Mouse (Mus musculus): ENCODE results near the gene Cib4.

Cib4 gene

DNA sequence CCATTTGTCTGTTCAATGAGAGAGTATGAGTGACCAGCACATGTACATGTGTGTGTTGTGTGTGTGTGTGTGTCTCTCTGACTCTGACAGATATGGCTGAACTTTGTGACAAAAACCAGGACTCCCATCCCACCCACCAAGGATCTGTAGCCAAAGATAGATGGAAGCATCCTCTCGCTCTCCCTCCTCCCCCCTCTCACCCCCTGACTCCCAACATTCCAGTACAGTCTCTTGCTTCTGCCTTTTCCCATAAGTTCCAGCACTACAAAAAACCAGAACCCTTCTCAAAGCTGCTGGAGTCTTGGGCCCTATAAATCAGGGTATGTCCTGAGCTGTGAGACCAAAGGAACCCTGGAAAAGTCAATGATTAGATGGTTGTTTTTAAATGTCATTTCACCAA is 22.8 kb upstream of the Cib4 start:
- DNase-seq, result no peak

DNA sequence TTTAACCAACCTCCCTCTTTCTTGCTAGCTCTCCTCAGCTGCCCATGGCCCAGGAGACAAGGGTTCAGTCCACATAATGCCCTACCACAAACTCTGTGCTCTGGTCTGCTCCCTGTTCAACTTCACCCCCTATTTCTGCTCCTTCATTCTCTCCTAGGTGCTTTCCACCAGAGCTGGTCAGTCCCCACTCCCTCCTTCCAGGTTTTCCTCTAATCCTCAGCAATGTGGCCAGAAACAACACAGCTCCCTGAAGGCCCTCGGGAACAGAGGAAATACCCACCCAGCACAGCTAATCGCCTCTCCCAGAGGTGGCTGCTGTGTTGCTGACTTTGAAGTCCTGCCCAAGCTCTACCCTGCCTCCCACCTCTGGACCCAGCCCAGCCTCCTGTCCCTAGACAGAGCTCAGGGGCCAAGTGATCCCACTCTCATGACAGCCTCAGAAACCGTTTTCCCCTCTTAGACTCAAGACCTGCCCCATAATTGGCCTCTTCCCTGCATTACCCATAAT is 14.4 kb upstream of the Cib4 start:
- DNase-seq, result no peak

DNA sequence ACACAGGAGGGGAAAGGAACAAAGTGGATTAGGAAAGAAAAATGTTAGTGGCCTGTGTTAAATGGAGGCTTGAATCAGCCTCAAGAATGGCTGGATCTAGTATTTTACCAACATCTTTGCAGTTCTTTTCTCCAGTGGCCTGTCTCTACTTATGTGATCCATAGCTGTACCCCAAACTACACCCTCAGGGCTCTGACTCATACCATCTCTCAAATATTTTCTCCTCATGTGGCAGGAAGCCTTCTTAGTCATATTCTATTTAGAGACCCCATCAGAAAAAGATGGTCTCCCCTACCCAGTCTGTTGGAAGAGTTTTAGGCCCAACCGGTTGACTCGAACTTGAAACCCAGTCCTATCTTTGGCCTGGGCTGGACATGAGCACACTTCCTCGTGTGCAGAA is 13.8 kb upstream of the Cib4 start:
- no peak for DNase-seq

DNA sequence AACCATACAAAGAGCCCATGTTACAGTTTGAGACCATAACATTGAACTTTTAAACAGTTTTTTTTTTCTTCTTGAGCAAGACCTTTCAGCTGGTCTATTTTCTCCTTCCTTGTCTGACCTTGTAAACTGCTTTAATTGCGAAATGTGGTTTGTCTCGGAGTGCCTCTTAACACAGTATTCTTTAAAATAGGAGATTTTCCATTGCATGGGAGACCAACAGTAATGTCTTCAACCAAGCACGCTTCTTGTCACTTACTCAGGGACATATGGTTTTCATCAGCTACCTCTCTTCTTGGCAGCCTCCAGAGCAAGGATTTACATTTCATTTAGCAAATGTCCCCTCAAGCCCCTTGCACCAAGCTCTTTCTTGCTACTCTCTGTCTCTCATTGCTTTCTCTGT is 10.6 kb upstream of the Cib4 start:
- no peak for DNase-seq

DNA sequence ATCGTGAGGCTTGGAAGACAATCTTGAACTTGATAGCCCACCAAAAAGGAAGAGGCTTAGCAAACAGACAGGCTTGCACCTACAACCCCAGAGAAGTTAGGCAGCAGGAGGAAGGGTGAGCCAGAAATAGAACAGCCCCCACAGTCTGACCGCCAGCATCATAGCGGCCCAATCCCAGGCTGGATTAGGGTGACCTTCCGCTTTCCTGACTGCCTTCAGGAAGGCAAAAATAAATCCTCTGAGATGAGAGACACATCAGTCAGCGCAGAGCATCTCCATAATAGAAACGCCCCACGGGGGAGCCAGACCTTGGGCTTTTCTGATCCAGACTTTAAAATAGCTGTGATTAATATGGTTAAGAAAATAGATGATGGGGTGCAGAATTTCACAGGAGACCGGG is 9.3 kb upstream of the Cib4 start:
- no peak for DNase-seq

DNA sequence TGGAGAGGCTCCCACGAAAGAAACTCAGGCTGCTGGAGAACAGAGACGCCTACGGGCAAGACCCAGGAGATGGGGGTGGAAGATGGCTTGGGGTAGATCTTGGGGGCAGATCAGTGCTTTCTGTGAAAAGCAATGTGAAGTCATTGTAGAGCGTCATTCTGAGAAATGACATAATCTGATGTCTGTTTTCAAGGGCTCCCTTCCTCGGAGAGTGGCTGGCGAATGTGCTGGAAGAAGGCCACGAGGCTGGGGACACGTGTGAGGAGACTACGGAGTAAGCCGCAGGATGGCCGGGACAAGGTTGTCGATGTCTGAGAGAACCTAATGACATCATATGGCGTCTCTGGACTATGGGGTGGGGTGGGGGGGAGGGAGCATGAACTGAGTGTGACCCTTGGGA is 8.3 kb upstream of the Cib4 start:
- no peak for DNase-seq

DNA sequence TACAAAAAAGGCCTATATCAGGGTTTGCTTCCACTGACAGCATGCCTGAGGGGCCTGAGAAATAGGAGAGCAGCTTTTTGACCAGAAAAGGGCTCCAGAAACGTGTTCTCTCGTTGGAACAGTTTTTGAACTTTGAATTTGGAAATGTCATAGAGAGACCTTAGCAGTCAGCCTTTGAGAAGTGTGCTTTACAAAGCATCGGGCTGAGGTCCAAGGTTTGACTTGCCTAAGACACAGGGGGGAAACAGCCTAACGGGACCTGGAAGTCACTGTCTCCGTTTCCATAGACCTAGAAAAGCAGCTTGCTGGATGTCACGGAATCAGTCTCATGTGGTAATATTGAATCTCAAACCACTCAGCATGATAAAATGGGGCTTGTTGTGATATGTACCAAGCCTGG is 6.4 kb upstream of the Cib4 start:
- no peak for DNase-seq

DNA sequence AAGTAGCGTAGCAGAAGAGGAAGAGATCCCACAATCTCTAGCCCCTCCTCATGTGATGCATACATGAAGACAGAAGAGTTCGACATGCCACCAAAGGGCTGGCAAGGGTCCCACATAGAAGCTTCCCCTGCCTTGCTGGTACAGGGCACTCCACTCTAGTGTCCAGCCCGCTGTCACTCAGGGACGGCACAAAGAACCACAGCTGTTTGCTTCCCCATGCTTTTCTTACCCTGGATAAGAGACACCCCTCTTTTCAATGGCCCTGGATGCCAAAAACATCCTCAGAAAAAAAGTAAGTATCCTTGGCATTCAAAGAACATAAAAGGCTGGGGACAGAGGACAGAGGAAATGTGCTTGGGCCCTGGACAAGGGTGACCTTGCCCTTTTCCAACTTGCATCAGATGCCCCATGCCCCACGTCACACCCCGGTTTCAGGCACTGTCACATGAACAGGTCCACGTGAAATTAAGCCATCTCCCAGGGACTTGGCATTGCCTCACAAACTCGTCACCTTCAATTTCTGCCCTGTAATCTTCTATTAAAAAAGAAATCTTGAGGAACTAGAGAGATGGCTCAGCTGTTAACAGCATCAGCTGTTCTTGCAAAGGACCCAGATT is 5.5 kb upstream of the Cib4 start:
- DNase-seq, result no peak

DNA sequence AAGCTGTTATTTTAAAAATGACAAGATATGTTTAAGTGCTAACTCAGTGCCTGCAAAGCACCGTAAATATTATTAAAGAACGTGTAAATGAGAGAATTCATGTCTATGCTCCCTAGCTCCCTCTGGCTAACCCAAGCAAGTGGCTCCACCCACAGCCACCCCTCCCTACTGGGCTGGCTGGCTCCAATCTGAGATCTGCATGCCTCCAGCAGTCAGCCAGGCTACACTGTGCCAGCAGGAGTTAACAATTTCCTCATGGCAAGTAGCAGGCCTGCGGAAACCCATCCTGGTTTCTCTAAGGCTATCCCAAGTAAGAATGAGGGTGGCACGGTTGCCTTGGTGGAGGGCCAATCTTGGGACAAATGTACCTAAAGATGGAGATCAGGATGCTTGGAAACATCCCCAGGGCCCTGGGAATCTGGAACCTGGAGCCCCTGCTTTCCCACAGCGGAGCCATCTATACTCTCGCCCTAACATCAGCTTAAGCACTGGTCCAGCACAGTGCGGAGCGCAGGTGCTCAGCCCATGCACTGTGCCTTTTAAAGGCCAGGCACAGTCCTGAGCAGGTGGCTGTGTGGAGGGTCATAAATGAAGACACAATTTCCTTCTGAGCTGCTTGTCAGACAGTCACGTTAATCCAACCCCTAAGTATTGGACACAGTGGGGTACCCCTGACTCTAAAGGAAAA is 4.8 kb upstream of the Cib4 start:
- peak; percentile 9 for DNase-seq

DNA sequence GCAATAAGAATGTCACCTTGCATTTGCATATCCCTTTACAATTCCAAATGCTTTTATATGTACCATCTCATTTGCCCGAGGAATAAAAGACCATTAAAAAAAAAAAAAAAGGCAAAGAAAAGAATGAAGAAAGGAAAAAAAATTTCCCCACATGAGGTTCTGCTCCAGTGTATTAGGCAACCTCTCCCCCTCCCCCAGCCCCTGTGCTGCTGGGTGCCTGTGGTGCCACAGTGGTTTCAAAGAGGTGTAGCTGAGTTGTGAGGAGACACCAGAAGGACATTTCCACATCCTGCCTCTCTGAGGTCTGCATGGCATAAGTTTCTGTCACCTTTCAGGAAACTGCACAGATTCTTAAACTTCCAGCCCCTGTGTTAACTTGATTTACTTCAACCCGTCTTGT is 3.0 kb upstream of the Cib4 start:
- DNase-seq, result no peak

DNA sequence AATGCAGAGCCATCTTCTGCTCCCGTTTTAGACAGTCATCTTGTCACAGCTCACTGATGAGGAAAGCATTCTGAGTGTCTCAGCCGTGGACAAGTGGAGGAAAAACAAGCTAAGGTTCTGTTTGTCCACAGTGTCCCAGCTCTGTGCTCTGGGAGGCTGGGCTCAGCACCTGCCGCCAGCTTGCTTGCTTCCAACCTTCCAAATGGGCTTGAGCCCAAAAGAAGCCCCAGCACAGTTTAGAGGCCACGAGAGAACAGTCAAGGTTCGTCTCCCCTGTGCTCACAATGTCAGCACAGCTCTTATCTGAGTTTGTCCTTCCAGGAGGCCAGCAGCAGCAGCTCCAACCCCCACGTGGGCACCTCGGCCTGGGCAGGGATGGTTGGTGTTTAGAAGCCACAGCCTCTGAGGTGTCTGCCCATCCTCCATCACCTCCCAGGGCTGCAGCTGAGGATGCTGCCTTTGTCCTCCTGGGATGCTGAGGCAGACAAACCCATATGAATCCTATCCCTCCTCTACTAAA is 9.5 kb downstream of the Cib4 start:
- no peak for DNase-seq

DNA sequence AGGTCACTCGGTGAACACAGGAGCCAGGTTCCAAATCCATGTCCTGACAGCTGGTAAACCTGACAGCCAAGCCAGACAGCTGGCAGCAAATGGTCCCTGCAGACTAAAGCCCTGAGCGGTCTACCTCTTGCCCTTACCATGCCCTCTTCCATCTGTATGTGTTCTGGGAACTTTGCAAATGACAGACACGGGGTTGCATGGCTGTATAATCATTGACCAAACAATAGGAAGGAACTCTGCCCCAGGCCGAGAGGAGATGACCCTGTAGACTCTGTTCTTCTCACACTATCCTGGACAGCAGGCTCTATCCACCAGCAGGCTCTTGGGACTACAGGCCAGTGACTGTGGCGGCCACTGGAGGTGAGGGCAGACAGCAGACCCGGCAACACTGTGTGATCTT is 11.0 kb downstream of the Cib4 start:
- no peak for DNase-seq

DNA sequence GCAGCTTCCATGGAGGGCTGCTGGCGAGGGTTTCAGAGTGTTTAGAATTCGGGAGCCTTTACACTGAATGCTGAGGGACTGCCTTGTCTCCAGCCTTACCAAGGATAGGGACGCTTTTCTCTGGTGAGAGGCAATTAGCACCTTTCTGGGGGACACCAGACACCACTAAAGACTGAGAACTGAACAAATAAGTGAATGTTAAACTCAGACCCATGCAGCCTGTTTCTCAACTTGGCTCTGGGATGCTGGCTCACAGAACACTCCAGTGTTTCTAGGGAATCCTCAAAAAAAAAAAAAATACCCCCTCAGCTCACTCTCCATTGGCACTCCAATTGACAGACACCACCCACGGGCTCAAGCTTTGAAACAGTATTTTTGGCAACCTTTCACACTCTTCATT is 16.7 kb downstream of the Cib4 start:
- no peak for DNase-seq

DNA sequence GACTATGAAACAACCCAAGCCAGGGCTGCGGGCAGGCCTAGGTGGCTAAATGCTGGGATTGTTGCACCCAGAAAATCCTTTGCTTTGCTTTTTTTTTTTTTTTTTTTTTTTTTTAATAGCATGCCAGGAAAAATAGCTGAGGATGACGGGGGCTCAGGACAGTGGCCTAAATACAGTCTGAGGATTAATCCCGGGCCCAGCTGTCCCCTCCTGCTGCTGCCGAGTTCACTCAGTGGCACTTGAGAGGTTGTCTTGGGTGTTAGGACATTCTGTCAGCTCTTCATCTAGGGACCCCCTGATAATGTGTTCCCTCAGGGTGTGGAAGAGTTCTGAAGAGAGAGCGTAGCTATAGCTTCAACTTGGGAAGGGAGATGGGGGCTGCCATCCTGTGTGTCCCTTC is 18.5 kb downstream of the Cib4 start:
- DNase-seq, result no peak

DNA sequence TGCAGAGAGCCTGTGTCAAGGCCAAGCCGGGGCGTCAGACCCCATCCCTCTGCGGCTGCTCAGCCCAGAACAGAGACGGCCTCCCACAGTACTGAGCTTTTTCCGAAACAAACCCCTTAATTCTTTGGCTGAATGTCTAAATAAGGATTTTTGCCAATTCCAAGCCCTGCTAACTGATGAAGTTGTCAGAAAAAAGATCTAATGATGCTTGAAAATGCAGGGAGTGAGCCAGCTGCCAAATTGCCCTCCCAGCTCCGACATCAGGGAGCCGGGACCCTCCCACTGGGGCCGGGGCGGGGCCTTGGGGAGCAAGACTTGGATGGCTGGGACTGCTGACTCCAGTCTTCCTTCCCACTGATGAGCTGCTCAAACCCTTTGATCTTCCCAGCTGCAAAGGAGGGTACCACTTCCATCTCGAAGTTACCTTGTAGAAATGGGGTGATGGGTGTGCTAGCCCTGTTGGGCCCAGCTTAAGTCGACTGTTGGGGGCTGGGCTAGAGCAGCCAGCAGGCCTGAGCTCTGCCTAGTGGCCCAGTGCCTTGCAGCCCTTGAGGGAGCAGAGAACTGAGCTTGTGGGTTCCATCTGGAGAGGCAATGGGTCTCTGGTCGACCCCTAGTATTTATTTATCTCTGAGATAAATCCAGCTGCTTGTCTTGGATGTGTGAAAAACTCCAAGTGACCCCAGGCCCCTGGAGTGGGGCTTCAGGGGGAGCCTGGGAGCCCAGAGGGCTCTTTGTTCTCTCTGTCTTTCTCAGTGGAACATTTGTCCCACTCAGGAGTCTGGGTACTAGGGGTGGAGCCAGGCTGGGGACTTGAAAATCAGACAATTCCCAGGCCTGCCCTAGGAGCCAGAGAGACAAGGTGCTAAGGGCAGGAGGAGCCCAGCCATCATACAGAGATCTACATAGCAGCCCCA is 19.5 kb downstream of the Cib4 start:
- DNase-seq, result no peak

DNA sequence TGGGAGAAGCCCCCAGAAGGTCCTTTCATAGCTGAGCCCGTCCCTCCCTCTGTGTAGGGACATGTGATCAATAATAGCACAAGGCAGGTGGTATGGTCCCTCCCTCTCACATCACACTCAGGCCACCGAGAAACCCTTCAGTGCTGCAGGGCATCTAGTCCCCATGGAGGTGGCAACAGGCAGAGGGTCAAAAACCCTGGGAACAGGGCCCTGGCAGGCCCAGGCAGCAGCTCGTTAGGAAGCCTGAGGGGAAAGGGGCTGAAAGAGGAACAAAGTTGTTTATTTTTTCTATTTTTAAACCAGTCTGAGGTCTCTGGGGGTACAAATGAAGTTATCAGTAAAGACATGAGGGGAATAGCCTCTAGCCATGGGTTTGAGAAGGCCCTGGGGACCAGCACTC is 21.4 kb downstream of the Cib4 start:
- no peak for DNase-seq

DNA sequence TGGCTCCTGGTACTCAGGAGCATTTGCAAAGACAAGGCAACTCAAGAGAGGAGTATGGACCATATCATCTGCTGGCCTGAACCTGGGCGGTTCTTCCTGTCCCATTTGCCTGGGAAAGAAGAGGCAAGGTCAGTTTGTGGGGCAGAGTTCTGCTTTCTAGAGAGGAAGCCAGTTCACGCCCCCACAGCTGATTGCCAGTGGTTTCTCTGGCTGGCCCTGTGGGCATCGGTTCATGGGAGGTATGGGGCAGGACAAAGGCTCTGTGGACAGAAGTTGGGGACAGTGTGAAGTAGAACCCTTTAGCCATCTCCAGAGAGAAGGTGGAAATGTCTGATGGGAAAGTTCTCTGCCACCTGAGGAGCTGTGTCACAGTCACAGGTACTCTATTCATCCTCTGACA is 22.5 kb downstream of the Cib4 start:
- no peak for DNase-seq

DNA sequence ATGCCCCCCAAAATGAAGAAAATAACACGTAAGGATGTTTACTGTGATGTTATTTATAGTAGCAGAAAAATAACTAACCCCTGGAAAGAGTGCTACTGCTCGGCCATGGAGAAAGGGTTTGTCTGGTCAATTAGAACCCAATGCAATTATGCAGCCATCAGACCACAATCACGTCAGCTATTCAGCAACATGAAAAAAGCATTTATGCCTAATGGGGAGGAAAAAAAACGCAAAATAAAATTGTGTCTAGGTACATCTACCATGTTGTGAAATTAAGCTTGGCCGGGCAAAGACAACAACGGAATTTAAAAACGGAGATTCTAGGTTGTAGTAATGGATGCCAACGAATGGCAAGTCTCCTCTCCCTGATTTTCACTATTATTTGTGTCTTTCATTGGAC is 23.2 kb downstream of the Cib4 start:
- no peak for DNase-seq

DNA sequence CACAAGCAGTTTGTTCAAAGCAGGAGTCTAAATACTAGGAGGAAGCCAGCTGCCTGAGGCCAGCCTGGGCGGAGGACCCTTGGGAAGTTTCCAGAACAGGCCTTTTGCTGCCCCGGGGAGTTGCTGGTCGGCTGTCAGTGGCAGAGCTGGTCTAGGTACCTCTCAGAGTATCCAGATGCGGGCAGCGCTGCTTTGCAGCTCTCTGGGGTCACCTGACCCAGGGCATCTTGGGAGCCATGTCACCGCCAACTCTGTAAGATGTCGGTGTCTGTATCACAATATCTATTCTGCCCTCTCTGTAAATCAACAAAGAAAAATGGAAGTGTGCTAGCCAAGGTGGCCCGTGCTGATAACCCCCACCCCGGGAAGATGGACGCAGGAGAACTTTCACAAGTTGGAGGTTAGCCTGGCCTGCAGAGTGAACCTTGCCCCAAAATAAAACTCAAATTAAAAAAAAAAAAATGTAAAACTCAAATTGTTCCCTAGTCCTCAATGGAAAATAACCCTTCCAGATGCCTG is 25.4 kb downstream of the Cib4 start:
- DNase-seq, result no peak

DNA sequence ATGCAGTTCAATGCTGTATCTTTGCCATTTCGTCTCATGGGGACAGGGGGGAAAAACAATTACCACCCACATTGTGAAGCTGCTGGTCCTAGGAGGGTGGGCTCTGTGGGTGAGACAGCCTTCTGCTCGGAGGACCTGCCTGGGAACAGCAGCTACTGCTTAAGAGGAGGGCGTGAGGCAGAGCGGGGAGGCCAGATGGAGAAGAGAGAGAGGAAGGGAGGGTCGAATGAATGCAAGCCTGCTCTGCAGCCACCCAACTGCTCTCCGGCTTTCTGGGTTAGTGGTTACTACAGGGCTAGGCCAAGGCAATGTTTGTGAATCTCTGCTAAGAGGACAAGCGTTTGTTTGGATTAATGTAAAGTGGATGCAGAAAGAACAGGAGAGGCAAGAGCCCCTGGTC is 26.1 kb downstream of the Cib4 start:
- DNase-seq, result no peak

DNA sequence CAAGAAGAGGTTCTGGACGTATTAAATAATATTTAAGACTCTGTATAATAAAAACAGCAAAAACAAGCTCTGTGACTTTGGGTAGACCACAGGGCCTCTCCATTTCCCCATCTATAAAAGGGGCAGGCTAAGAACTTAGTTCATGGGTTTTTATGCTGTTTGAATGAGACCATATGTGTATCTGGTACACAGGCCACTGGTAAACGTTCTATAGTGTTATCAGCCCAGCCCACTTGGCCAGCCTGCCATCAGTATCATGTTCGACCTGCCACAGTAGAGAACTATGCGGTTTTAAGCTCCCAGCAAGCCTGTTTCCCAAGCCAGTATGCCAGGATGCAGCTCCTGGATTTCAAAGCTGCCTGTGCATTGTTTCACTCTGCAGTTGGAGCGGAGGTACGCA is 27.1 kb downstream of the Cib4 start:
- DNase-seq, result no peak

DNA sequence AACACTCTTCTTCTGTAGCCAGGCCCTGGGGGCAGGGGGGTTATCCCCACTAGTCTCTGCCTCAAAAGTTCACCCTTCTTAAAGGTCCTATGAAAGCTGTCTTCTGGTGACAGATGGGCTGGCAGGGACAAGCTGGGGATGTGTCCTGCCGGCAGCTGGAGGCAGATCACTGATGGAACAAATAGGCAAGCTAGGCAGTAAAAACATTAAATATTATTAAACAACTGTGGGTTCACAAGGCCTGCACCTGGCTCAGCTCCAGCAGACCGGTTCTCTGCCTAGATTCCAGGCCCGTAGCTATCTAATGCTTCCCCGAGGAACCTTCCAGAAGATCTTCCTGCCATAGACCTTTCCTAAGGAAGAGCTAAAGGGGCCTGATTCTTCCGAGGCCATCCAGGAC is 27.5 kb downstream of the Cib4 start:
- DNase-seq, result no peak

DNA sequence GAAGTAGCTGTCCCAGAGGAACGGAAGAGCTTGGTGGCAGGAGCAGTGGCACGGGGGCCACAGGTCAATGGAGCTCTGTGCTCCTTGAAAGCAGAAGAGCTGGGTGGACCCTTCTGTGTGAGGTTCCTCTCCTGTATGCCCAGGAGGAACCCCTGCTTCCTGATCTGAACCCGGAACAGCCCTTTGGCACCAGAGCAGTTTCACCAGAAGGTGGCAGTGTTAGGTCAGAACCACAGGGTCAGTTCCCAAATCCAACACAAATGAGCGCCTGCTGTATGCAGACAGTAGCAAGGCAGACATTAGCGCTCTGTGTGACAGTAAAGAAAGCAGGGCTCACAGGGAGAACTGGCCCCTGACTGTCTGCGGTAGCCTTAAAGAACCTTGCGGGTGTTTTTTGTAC is 29.3 kb downstream of the Cib4 start:
- DNase-seq, result peak; percentile 51

DNA sequence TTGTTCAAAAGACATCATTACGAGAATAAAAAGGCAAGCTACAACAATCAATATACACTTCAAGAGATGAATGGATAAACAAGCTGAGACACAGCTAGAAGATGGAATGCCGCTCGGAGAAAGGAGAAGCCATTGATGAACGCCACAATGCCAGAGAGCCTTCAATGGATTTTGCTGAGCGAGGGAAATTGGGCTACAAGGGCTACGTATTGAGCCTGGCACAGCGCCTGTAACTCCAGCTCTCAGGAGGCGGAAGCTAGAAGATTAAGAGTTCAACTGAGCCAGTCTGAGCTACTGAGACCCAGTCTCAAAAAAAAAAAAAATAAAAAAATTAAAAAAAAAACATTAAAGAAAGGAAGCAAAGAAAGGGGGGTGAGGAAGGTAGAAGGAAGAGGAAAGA is 32.5 kb downstream of the Cib4 start:
- no peak for DNase-seq

All from right cerebral cortex, postnatal 4 days (tissue).